Mouse (Mus musculus): ENCODE measurements around the gene Fam208b. TPM values are rescaled to one million over a fixed set of nuclear protein-coding genes. Genes with fewer than 3 reads are reported as not detected.
"Not testable (repeated sequence)": the region's sequence is repeated elsewhere in the genome, so short reads cannot be mapped to it uniquely, and the experiment has no call there.

The Fam208b gene
- polyA plus RNA-seq, 1 experiment from 2014 or later, result 22.1 TPM

- H3K4me2 ChIP-seq (replicated peaks), result no peak overlapping the region
- H3K36me3 ChIP-seq, result no peaks in the 10 kb centered on the region
- no peak overlapping the region for H3K4me3 ChIP-seq
- no peak for ATAC-seq (ENCODE audit: low FRiP score, low read depth)
- 0 out of 2 replicates have a peak, but pooled peaks cover 10% of the 10 kb centered on the region for H3K9me3 ChIP-seq
- no peak overlapping the region for H3K9ac ChIP-seq
- no peaks in the 10 kb centered on the region for H3K4me1 ChIP-seq
- no peak overlapping the region for H3K27ac ChIP-seq
- WGBS, result 64% methylated on average over 10 of the region's 10 CpGs
- no peaks in the 10 kb centered on the region for H3K27me3 ChIP-seq
These were observed 79.1 kb downstream of the Fam208b start for GRCm38 (mm10) chr13:3531692-3532320.

- WGBS, result 71% methylated on average over 2 of the region's 2 CpGs
These were observed 79.7 kb downstream of the Fam208b start for GRCm38 (mm10) chr13:3531176-3531575.

GRCm38 (mm10) chr13:3530451-3530850 is 80.5 kb downstream of the Fam208b start:
- Histone ChIP-seq H3K36me3 (no peaks in the 10 kb centered on the region), H3K4me2 (replicated peaks) (no peak overlapping the region), H3K9ac (no peak overlapping the region), H3K4me1 (no peaks in the 10 kb centered on the region), H3K27me3 (no peaks in the 10 kb centered on the region), H3K4me3 (no peak overlapping the region), H3K27ac (no peak overlapping the region), H3K9me3 (0 out of 2 replicates have a peak, but pooled peaks cover 3% of the 10 kb centered on the region)
- ATAC-seq (ENCODE audit: low FRiP score, low read depth), result no peak
- WGBS, result 63% methylated on average over 3 of the region's 3 CpGs

More at GRCm38 (mm10) chr13:3531176-3531575, 79.7 kb downstream of the Fam208b start:
- H3K4me2 ChIP-seq (replicated peaks); H3K4me1 ChIP-seq; H3K27ac ChIP-seq; H3K9me3 ChIP-seq; H3K4me3 ChIP-seq; H3K36me3 ChIP-seq; H3K27me3 ChIP-seq; ATAC-seq (ENCODE audit: low FRiP score, low read depth); H3K9ac ChIP-seq: not testable (repeated sequence)

DNA sequence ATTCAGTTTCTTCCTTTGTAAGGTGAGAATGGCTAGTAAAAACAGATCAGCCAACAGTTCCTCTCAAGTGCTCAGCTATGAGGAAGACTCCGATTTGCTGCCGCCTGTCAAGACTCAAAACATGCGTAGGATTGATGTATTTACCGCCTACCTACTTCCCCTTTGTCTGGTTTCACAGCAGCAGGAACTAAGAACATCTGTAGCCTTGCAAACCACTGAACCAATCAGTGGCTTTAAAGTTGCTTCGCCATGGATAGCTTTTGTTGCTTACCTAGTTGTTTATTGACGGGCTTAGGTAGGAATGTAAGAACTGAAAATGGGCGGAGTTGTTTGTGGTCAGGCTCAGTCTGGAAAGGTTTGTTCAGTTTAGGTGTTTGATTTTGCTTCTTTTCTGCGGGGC is 84.6 kb downstream of the Fam208b start:
- no peaks in the 10 kb centered on the region for H3K36me3 ChIP-seq
- no peak overlapping the region for H3K4me2 ChIP-seq (replicated peaks)
- H3K4me3 ChIP-seq, result no peak overlapping the region
- no peaks in the 10 kb centered on the region for H3K9me3 ChIP-seq
- H3K4me1 ChIP-seq, result no peaks in the 10 kb centered on the region
- ATAC-seq (ENCODE audit: low FRiP score, low read depth), result no peak
- 76% methylated on average over 8 of the region's 8 CpGs for WGBS
- H3K9ac ChIP-seq, result no peak overlapping the region
- no peak overlapping the region for H3K27ac ChIP-seq
- no peaks in the 10 kb centered on the region for H3K27me3 ChIP-seq

DNA sequence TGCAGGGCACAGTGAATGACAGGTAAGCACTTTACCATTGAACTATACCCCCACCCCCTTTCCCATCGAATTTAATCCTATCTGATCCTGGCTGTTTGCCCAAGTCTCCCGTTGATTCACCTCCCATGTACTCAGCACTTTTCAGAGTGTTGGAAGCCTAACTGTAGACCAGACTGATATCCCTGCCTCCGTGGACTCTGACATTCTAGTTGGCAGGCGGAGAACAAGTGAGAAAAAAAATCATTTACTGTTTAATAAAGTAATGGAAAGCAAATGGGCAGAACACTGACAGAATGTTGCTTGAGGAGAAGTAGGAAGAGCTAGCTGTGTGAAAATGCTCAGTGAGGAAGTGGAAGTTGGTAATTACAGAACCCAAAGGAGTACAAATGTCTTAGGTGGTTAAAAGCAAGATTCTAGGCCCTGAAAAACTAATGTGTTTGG is 85.3 kb downstream of the Fam208b start:
- Histone ChIP-seq H3K9me3 (no peaks in the 10 kb centered on the region), H3K4me2 (replicated peaks) (no peak overlapping the region), H3K27me3 (no peaks in the 10 kb centered on the region), H3K27ac (no peak overlapping the region), H3K4me3 (no peak overlapping the region), H3K9ac (no peak overlapping the region), H3K36me3 (no peaks in the 10 kb centered on the region), H3K4me1 (no peaks in the 10 kb centered on the region)
- 71% methylated on average over 4 of the region's 4 CpGs for WGBS
- no peak for ATAC-seq (ENCODE audit: low FRiP score, low read depth)

GRCm38 (mm10) chr13:3523946-3524345 is 87.0 kb downstream of the Fam208b start:
- H3K9ac ChIP-seq, result no peak overlapping the region
- no peaks in the 10 kb centered on the region for H3K9me3 ChIP-seq
- no peaks in the 10 kb centered on the region for H3K27me3 ChIP-seq
- no peak overlapping the region for H3K4me2 ChIP-seq (replicated peaks)
- no peak for ATAC-seq (ENCODE audit: low FRiP score, low read depth)
- no peak overlapping the region for H3K4me3 ChIP-seq
- no peak overlapping the region for H3K27ac ChIP-seq
- H3K36me3 ChIP-seq, result no peaks in the 10 kb centered on the region
- WGBS, result 72% methylated on average over 1 of the region's 1 CpGs
- no peaks in the 10 kb centered on the region for H3K4me1 ChIP-seq

- WGBS, result 58% methylated on average over 6 of the region's 6 CpGs
- Histone ChIP-seq H3K4me2 (replicated peaks) (no peak overlapping the region), H3K4me3 (no peak overlapping the region), H3K36me3 (no peaks in the 10 kb centered on the region), H3K27ac (no peak overlapping the region), H3K27me3 (no peaks in the 10 kb centered on the region), H3K9me3 (no peaks in the 10 kb centered on the region), H3K9ac (no peak overlapping the region), H3K4me1 (no peaks in the 10 kb centered on the region)
- no peak for ATAC-seq (ENCODE audit: low FRiP score, low read depth)
These were observed 87.4 kb downstream of the Fam208b start for GRCm38 (mm10) chr13:3523459-3523858.

DNA sequence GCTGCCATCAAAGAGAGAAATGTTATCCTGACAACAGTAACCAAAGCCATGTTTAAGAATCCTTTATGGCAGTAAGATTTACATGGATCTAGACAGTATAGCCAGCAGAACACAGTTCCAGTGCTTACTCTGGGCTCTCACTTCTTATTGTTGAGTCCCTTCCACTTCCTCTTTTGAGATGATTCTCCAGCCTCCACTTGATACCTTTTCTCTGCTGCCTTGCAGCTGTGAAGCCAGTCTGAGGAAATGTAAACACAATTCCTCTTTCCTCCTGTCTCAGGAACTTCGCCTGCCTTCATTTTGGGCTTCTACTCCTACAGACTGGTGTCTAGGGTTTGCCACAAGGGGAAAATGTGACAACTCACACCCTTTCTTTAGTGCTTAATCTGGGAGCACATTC is 90.9 kb downstream of the Fam208b start:
- 39% methylated on average over 1 of the region's 1 CpGs for WGBS
- H3K9me3 ChIP-seq; H3K4me1 ChIP-seq; H3K9ac ChIP-seq; ATAC-seq (ENCODE audit: low FRiP score, low read depth); H3K4me3 ChIP-seq; H3K27me3 ChIP-seq; H3K27ac ChIP-seq; H3K36me3 ChIP-seq; H3K4me2 ChIP-seq (replicated peaks): not testable (repeated sequence)

DNA sequence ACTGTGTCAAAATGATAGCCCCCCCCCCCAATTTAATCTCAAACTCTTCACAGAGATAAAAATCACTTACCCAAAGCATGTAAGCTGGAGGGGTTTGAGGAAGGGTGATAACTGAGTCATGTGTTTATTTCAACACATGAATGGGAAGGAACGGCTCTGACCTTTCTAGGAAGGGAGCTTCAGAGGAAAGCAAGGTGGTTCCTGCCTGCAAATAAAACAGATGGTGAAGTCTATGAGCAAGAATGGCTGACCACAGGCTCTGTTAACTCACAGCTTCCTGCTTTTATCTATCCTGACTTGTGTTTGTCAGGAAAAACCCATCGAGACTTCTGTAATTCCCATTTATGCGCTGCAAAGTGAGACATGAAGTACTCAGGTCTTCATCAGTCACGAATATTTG is 91.6 kb downstream of the Fam208b start:
- H3K36me3 ChIP-seq; H3K4me1 ChIP-seq; H3K27me3 ChIP-seq; H3K9ac ChIP-seq; H3K9me3 ChIP-seq; ATAC-seq (ENCODE audit: low FRiP score, low read depth); H3K4me3 ChIP-seq; H3K4me2 ChIP-seq (replicated peaks); H3K27ac ChIP-seq: not testable (repeated sequence)
- WGBS, result 79% methylated on average over 3 of the region's 4 CpGs

Other genes starting within 250 kb of the Fam208b start
- gene Gdi2, start 73.0 kb downstream of the Fam208b start, polyA plus RNA-seq (2015; fragmentation: Nextera tagmentation; extraction: Ambion mirVana), result 446 and 450 TPM in 2 replicates
- 9.0 and 10.5 TPM in 2 replicates for gene Asb13, start 22.9 kb upstream of the Fam208b start, polyA plus RNA-seq (2015; fragmentation: Nextera tagmentation; extraction: Ambion mirVana)
- 0.65 and 1.1 TPM in 2 replicates for gene Calml3, start 193.2 kb upstream of the Fam208b start, polyA plus RNA-seq (2015; fragmentation: Nextera tagmentation; extraction: Ambion mirVana)
- gene Calm4, start 226.6 kb upstream of the Fam208b start, polyA plus RNA-seq (2015; fragmentation: Nextera tagmentation; extraction: Ambion mirVana), result 0.64 TPM in 1 of 2 replicates, not detected in the other
- not detected in 2 replicates for gene Calm5, start 243.1 kb upstream of the Fam208b start, polyA plus RNA-seq (2015; fragmentation: Nextera tagmentation; extraction: Ambion mirVana)